Mouse (Mus musculus): Measurements from ENCODE around the gene Rtraf. TPM values are rescaled to one million over a fixed set of nuclear protein-coding genes. Genes with fewer than 3 reads are reported as not detected.

Rtraf gene
- 121 TPM for polyA plus RNA-seq (2017; shearing (Covaris generic))

DNA sequence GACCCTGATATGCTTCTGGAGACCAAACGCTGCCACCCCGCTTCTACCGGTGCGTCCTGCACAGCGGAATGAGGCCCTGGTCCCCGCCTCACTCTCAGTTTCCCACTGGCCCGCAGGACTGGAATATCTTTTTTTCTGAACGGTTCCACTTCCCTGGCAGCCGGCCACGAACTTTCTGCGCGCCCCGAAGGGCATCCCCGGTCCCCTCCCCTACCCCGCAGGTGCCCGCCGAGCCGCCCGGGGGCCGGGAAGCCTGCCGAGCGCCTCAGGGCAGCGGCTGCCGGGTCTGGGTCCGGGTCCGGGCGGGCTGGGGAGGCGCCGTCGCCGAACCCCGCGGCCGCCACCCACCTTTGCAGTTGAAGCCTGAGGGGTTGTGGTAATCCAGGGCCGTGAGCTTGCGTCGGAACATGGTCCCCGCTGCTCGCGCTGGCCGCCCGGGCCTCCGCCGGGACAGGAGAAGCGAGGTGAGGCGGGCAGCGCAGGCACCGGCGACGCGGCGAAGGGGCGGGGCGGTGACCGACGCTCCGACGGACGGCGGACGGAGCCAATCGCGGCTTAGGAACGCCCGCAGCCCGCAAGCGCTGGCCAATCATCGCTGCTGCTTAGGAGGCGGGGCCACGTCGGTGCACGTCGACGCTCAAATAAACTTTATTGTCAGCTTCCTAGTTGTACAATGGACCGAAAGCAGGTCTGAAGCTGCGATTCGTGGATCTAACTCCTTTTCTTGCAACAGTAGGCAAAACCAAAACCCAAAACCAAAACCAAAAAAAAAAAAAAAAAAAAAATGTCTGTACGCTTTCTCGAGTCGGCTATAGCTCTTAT, at the start of gene Rtraf:
Gene Rtraf, minus strand, starts transcription at position 504 of the 822 bp plus-strand sequence.

Other genes starting within 250 kb of the Rtraf start
- 10.3 TPM for gene Gm2237, start 238.7 kb downstream of the Rtraf start, polyA plus RNA-seq (2017; shearing (Covaris generic))
- not detected for gene Gm5458, start 221.2 kb downstream of the Rtraf start, polyA plus RNA-seq (2017; shearing (Covaris generic))
- 4.4 TPM for gene Nid2, start 72.6 kb downstream of the Rtraf start, polyA plus RNA-seq (2017; shearing (Covaris generic))
- gene Gng2, start 153.8 kb upstream of the Rtraf start, polyA plus RNA-seq (2017; shearing (Covaris generic)), result 72.8 TPM